Mouse (Mus musculus) adrenal gland, postnatal 10 days (tissue): Measurements from ENCODE around the gene Zdhhc15. TPM values are rescaled to one million over a fixed set of nuclear protein-coding genes. Genes with fewer than 3 reads are reported as not detected.

ENCODE experiments used
- total RNA-seq, 2 experiments: library from RNA; stranded (reverse); gene quantifications; 2 replicates each; pipeline ENCODE4 v1.2.3; 2021

Gene Zdhhc15
- total RNA-seq, 2 experiments from 2014 or later: 3.3 to 4.5 TPM

Other genes starting within 250 kb of the Zdhhc15 start
- 10 to 100 TPM in 1 of 2 experiments, 1 to 10 TPM in 1; 9.5 to 13.1 TPM for gene Uprt, start 188.2 kb downstream of the Zdhhc15 start, total RNA-seq
- gene Magee2, start 186.2 kb upstream of the Zdhhc15 start, total RNA-seq: under 1 TPM; 0.21 to 0.33 TPM